Mouse (Mus musculus): ENCODE results near the gene Pkp4. TPM values are rescaled to one million over a fixed set of nuclear protein-coding genes. Genes with fewer than 3 reads are reported as not detected.

The Pkp4 gene
- total and polyA plus RNA-seq, 2 experiments from 2014 or later, result 20.1 to 97.6 TPM

- Histone ChIP-seq H3K27ac (ENCODE audit: low read depth, low read length) (no peak overlapping the region), H3K9me3 (ENCODE audit: low read length) (no peaks in the 10 kb centered on the region), H3K4me1 (ENCODE audit: insufficient read depth) (no peaks in the 10 kb centered on the region), H3K9ac (no peak overlapping the region), H3K27me3 (ENCODE audit: insufficient read depth, low read length) (no peaks in the 10 kb centered on the region), H3K4me3 (ENCODE audit: low read depth, low read length) (no peak overlapping the region), H3K4me2 (ENCODE audit: low read depth) (no peak overlapping the region), H3K36me3 (ENCODE audit: insufficient read depth) (no peaks in the 10 kb centered on the region)
- 93% methylated on average over 2 of the region's 2 CpGs for WGBS
- DNase-seq, result no peak
- no peak for ATAC-seq
- no peak for TF ChIP-seq CTCF (IDR thresholded peaks at IDR 0.05; ENCODE audit: low read depth)
Observed at GRCm38 (mm10) chr2:59261203-59261602, 100.6 kb downstream of the Pkp4 start.

DNA sequence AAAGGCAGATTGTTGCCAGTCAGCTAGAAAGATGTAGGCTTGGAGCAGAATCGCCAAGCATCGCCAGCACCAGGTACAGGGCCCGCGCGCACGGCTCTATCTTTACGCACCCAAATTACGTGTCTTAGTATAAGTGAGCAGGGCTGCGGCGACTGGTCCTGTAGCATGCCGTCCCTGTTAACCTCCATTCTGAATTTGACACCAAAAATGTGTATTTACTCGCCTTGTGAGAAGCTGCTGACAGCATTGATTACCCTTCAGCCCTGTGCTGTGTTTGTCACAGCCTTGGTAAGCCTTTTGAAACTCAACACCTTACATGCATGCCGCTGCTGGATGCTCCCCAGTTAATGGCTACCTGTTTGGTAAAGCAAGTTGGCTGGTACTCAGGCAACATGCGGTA is 105.8 kb downstream of the Pkp4 start:
- no peaks in the 10 kb centered on the region for H3K27me3 ChIP-seq (ENCODE audit: insufficient read depth, low read length)
- no peak for TF ChIP-seq CTCF (IDR thresholded peaks at IDR 0.05; ENCODE audit: low read depth)
- ATAC-seq (no peak), DNase-seq (no peak)
- H3K36me3 ChIP-seq (ENCODE audit: insufficient read depth), result no peaks in the 10 kb centered on the region
- no peak overlapping the region for H3K27ac ChIP-seq (ENCODE audit: low read depth, low read length)
- H3K4me3 ChIP-seq (ENCODE audit: low read depth, low read length), result no peak overlapping the region
- no peaks in the 10 kb centered on the region for H3K9me3 ChIP-seq (ENCODE audit: low read length)
- no peaks in the 10 kb centered on the region for H3K4me1 ChIP-seq (ENCODE audit: insufficient read depth)
- no peak overlapping the region for H3K4me2 ChIP-seq (ENCODE audit: low read depth)
- H3K9ac ChIP-seq, result no peak overlapping the region
- WGBS, result 88% methylated on average over 14 of the region's 14 CpGs

GRCm38 (mm10) chr2:59271835-59272234 is 111.2 kb downstream of the Pkp4 start:
- Histone ChIP-seq H3K27ac (ENCODE audit: low read depth, low read length) (no peak overlapping the region), H3K27me3 (ENCODE audit: insufficient read depth, low read length) (no peaks in the 10 kb centered on the region), H3K4me1 (ENCODE audit: insufficient read depth) (0 out of 2 replicates have a peak, but pooled peaks cover 3% of the 10 kb centered on the region), H3K4me2 (ENCODE audit: low read depth) (no peak overlapping the region), H3K36me3 (ENCODE audit: insufficient read depth) (no peaks in the 10 kb centered on the region), H3K9me3 (ENCODE audit: low read length) (no peaks in the 10 kb centered on the region), H3K9ac (no peak overlapping the region), H3K4me3 (ENCODE audit: low read depth, low read length) (no peak overlapping the region)
- DNase-seq (no peak), ATAC-seq (no peak)
- WGBS, result 75% methylated on average over 8 of the region's 8 CpGs
- no peak for TF ChIP-seq CTCF (IDR thresholded peaks at IDR 0.05; ENCODE audit: low read depth)

DNA sequence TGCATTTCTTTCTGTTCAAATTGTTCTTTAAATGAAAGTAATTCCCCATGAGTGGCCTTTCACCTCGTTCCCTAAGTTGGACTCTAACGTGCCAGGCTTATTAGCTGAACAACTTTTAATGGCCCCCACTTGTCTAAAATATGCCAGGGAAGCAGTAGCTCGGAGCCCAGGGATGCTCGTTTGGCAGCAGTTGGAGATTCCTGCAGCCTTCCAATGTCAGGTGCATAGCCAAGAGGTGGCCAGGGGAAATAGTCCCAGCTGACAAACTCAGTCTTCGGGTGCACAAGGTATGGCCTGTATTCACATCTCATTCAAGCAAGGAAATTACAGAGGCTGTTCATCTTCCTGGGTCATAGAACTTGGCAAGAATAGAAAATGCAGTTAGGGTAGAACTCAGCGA is 112.1 kb downstream of the Pkp4 start:
- no peak for TF ChIP-seq CTCF (IDR thresholded peaks at IDR 0.05; ENCODE audit: low read depth)
- ATAC-seq, result no peak
- H3K9ac ChIP-seq, result no peak overlapping the region
- no peak overlapping the region for H3K27ac ChIP-seq (ENCODE audit: low read depth, low read length)
- no peak overlapping the region for H3K4me3 ChIP-seq (ENCODE audit: low read depth, low read length)
- H3K9me3 ChIP-seq (ENCODE audit: low read length), result no peaks in the 10 kb centered on the region
- H3K4me2 ChIP-seq (ENCODE audit: low read depth), result no peak overlapping the region
- H3K36me3 ChIP-seq (ENCODE audit: insufficient read depth), result no peaks in the 10 kb centered on the region
- DNase-seq, result no peak
- H3K27me3 ChIP-seq (ENCODE audit: insufficient read depth, low read length), result no peaks in the 10 kb centered on the region
- 56% methylated on average over 6 of the region's 6 CpGs for WGBS
- H3K4me1 ChIP-seq (ENCODE audit: insufficient read depth), result 0 out of 2 replicates have a peak, but pooled peaks cover 3% of the 10 kb centered on the region

GRCm38 (mm10) chr2:59280914-59281562 is 120.4 kb downstream of the Pkp4 start:
- H3K27me3 ChIP-seq (ENCODE audit: insufficient read depth, low read length), result no peaks in the 10 kb centered on the region
- H3K9ac ChIP-seq, result no peak overlapping the region
- no peak overlapping the region for H3K27ac ChIP-seq (ENCODE audit: low read depth, low read length)
- 87% methylated on average over 7 of the region's 7 CpGs for WGBS
- no peak overlapping the region for H3K4me2 ChIP-seq (ENCODE audit: low read depth)
- no peaks in the 10 kb centered on the region for H3K9me3 ChIP-seq (ENCODE audit: low read length)
- no peaks in the 10 kb centered on the region for H3K36me3 ChIP-seq (ENCODE audit: insufficient read depth)
- no peak overlapping the region for H3K4me3 ChIP-seq (ENCODE audit: low read depth, low read length)
- DNase-seq (no peak), ATAC-seq (no peak)
- H3K4me1 ChIP-seq (ENCODE audit: insufficient read depth), result no peaks in the 10 kb centered on the region; the same call in 1 of the 2 replicates
- TF ChIP-seq CTCF (IDR thresholded peaks at IDR 0.05; ENCODE audit: low read depth), result no peak

GRCm38 (mm10) chr2:59282966-59283365 is 122.3 kb downstream of the Pkp4 start:
- no peak for DNase-seq
- peaks cover 6% of the 10 kb centered on the region; the same call in 1 of the 2 replicates for H3K4me1 ChIP-seq (ENCODE audit: insufficient read depth)
- no peaks in the 10 kb centered on the region for H3K9me3 ChIP-seq (ENCODE audit: low read length)
- no peak overlapping the region for H3K4me2 ChIP-seq (ENCODE audit: low read depth)
- no peak overlapping the region for H3K9ac ChIP-seq
- 98% methylated on average over 6 of the region's 6 CpGs for WGBS
- TF ChIP-seq CTCF (IDR thresholded peaks at IDR 0.05; ENCODE audit: low read depth), result no peak
- no peaks in the 10 kb centered on the region for H3K27me3 ChIP-seq (ENCODE audit: insufficient read depth, low read length)
- H3K36me3 ChIP-seq (ENCODE audit: insufficient read depth), result no peaks in the 10 kb centered on the region
- ATAC-seq, result no peak
- H3K4me3 ChIP-seq (ENCODE audit: low read depth, low read length), result no peak overlapping the region
- no peak overlapping the region for H3K27ac ChIP-seq (ENCODE audit: low read depth, low read length)

DNA sequence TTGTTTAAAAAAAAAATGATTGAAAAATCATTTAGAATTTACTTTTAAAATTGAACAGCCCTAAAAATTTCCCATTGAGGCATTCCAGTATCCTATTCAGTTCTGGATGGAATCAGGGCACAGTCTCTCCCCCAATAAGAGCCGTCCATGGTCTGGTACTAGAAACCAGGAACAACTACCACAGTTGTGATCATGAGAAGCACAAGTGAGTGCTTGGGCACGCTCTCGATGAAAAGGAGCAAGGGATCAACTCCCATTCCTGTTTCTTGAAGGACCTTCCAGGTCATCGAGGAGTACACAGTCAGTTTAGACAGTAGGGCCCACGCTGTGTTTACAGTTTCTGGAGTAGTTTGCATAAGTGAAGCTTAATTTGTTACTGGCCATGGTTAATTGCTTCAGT is 123.6 kb downstream of the Pkp4 start:
- no peak for TF ChIP-seq CTCF (IDR thresholded peaks at IDR 0.05; ENCODE audit: low read depth)
- Histone ChIP-seq H3K36me3 (ENCODE audit: insufficient read depth) (no peaks in the 10 kb centered on the region), H3K9ac (no peak overlapping the region), H3K4me1 (ENCODE audit: insufficient read depth) (peaks cover 6% of the 10 kb centered on the region; the same call in 1 of the 2 replicates), H3K9me3 (ENCODE audit: low read length) (no peaks in the 10 kb centered on the region), H3K4me3 (ENCODE audit: low read depth, low read length) (no peak overlapping the region), H3K27ac (ENCODE audit: low read depth, low read length) (no peak overlapping the region), H3K27me3 (ENCODE audit: insufficient read depth, low read length) (no peaks in the 10 kb centered on the region), H3K4me2 (ENCODE audit: low read depth) (no peak overlapping the region)
- DNase-seq (no peak), ATAC-seq (no peak)
- WGBS, result 91% methylated on average over 5 of the region's 5 CpGs
